Mouse (Mus musculus) ES-Bruce4 (cell line): ENCODE results near the gene Trim44. TPM values are rescaled to one million over a fixed set of nuclear protein-coding genes. Genes with fewer than 3 reads are reported as not detected.

Experiments
- H3K27ac ChIP-seq: 2 replicates; pipeline ENCODE4 v1.5.1; 2012; ENCODE audit warnings: low read length, inconsistent platforms; ENCODE audit not compliant: insufficient read depth
- H3K27me3 ChIP-seq: 2 replicates; pipeline ENCODE4 v1.6.1; 2012; ENCODE audit warnings: mild to moderate bottlenecking, low read length, inconsistent platforms; ENCODE audit not compliant: control insufficient read depth, poor library complexity, insufficient read depth, severe bottlenecking
- H3K36me3 ChIP-seq: 2 replicates; pipeline ENCODE4 v1.6.1; 2012; ENCODE audit warnings: inconsistent platforms, mild to moderate bottlenecking, low read length, moderate library complexity; ENCODE audit not compliant: control insufficient read depth, poor library complexity, insufficient read depth, severe bottlenecking
- H3K4me1 ChIP-seq: one replicate; pipeline ENCODE4 v1.8.1; 2011; ENCODE audit warnings: low read length; ENCODE audit not compliant: control insufficient read depth, insufficient read depth
- H3K4me3 ChIP-seq: 2 replicates; pipeline ENCODE4 v1.5.1; 2011; ENCODE audit warnings: low read depth, mild to moderate bottlenecking, low read length
- H3K9ac ChIP-seq: 2 replicates; pipeline ENCODE4 v1.6.1; 2012; ENCODE audit warnings: low read depth, mild to moderate bottlenecking, inconsistent platforms; ENCODE audit not compliant: poor library complexity, severe bottlenecking
- H3K9me3 ChIP-seq: replicated peaks from 2 replicates; pipeline ENCODE4 v1.6.1; 2012; ENCODE audit warnings: mild to moderate bottlenecking, low read length, inconsistent platforms; ENCODE audit not compliant: control insufficient read depth, poor library complexity, insufficient read depth, severe bottlenecking
- CTCF ChIP-seq: IDR thresholded peaks from one replicate; pipeline ENCODE4 v1.8.1; 2011; ENCODE audit warnings: low read depth, low read length
- EP300 ChIP-seq: IDR thresholded peaks from 2 replicates; pipeline ENCODE4 v1.6.1; 2011; ENCODE audit warnings: low read depth, low read length; ENCODE audit not compliant: insufficient read depth
- POLR2A ChIP-seq: IDR thresholded peaks from one replicate; pipeline ENCODE4 v1.8.1; 2011; ENCODE audit warnings: low read length; ENCODE audit not compliant: insufficient read depth
- polyA plus RNA-seq: library from polyadenylated mRNA; stranded (reverse); fragments of >200 nt; gene quantifications from 2 replicates; pipeline ENCODE4 v1.2.4, GENCODE M21; 2011; ENCODE audit warnings: low read depth; ENCODE audit not compliant: missing spikeins, insufficient read depth, insufficient read length

Gene Trim44
- polyA plus RNA-seq, 1 experiment = 56.5 TPM

- TF ChIP-seq POLR2A (no peak), EP300 (no peak), CTCF (no peak)
Measured at GRCm38 (mm10) chr2:102362896-102363530, 44.6 kb downstream of the Trim44 start.

DNA sequence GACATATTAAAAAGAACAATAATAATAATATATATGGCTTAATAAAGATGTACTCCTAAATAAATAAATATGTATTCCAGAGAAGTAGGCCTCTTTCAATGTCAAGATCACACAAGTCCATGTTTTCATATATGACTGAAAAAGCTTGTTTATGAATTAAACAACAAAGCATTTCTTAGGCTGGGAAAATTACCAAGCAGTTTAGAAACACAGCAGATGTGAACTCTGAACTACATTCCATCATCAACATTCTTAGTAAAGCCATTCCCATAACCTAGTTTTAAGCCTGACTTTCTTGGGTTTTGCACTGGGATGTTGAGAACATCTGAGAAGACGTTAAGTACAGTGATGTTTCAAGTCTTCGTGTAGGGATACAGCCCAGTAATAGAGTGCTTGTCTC is 45.4 kb downstream of the Trim44 start:
- H3K4me3 ChIP-seq = no peak overlapping the region
- no peaks in the 10 kb centered on the region for H3K36me3 ChIP-seq
- H3K4me1 ChIP-seq = no peaks in the 10 kb centered on the region
- no peak overlapping the region for H3K27ac ChIP-seq
- no peaks in the 10 kb centered on the region for H3K9me3 ChIP-seq
- TF ChIP-seq CTCF (no peak), POLR2A (no peak), EP300 (no peak)
- H3K27me3 ChIP-seq = no peaks in the 10 kb centered on the region
- H3K9ac ChIP-seq = no peak overlapping the region

More at GRCm38 (mm10) chr2:102362896-102363530, 44.6 kb downstream of the Trim44 start:
- Histone ChIP-seq H3K4me3 (no peak overlapping the region), H3K27me3 (no peaks in the 10 kb centered on the region), H3K36me3 (no peaks in the 10 kb centered on the region), H3K9me3 (no peaks in the 10 kb centered on the region), H3K9ac (no peak overlapping the region), H3K4me1 (no peaks in the 10 kb centered on the region), H3K27ac (no peak overlapping the region)

GRCm38 (mm10) chr2:102356879-102357695 is 50.5 kb downstream of the Trim44 start:
- Histone ChIP-seq H3K27ac (no peak overlapping the region), H3K4me1 (no peaks in the 10 kb centered on the region)
- no peak for TF ChIP-seq CTCF
- TF ChIP-seq EP300 = no peak
- TF ChIP-seq POLR2A = no peak

GRCm38 (mm10) chr2:102354076-102354475 is 53.6 kb downstream of the Trim44 start:
- H3K27ac ChIP-seq = no peak overlapping the region
- no peak for TF ChIP-seq EP300
- no peak for TF ChIP-seq CTCF
- no peak for TF ChIP-seq POLR2A
- H3K36me3 ChIP-seq = no peaks in the 10 kb centered on the region
- H3K4me1 ChIP-seq = no peaks in the 10 kb centered on the region
- H3K27me3 ChIP-seq = no peaks in the 10 kb centered on the region
- no peak overlapping the region for H3K9ac ChIP-seq
- no peaks in the 10 kb centered on the region for H3K9me3 ChIP-seq
- no peak overlapping the region for H3K4me3 ChIP-seq

More at GRCm38 (mm10) chr2:102356879-102357695, 50.5 kb downstream of the Trim44 start:
- Histone ChIP-seq H3K27me3 (no peaks in the 10 kb centered on the region), H3K36me3 (no peaks in the 10 kb centered on the region), H3K4me3 (no peak overlapping the region), H3K9me3 (no peaks in the 10 kb centered on the region), H3K9ac (no peak overlapping the region)

GRCm38 (mm10) chr2:102341429-102341828 is 66.2 kb downstream of the Trim44 start:
- Histone ChIP-seq H3K27me3 (no peaks in the 10 kb centered on the region), H3K9ac (no peak overlapping the region), H3K36me3 (no peaks in the 10 kb centered on the region), H3K4me3 (no peak overlapping the region), H3K27ac (no peak overlapping the region), H3K9me3 (0 out of 2 replicates have a peak, but pooled peaks cover 3% of the 10 kb centered on the region), H3K4me1 (no peaks in the 10 kb centered on the region)
- TF ChIP-seq CTCF = no peak
- TF ChIP-seq POLR2A = no peak
- TF ChIP-seq EP300 = no peak

DNA sequence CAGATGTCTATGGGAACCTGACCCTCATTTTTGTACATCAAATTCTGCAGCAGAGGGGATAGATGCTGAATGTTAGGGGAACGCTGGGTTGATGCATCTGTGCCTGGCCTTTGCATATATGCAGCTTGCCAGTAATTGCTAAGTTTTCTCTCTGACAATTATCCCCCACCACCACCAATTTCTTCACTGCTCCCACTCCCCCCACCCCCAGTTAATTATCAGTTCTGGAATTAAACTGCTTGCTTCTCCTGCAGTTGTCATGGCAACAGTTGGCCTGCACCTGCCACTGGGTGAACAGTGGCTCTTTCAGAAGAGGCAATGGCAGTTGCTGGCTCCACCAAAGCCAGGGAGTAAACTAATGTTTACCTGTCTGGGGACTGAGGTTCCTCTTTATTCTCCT is 70.8 kb downstream of the Trim44 start:
- no peak for TF ChIP-seq CTCF
- no peak for TF ChIP-seq POLR2A
- no peak for TF ChIP-seq EP300
- no peak overlapping the region for H3K4me3 ChIP-seq
- no peak overlapping the region for H3K27ac ChIP-seq

More for the DNA sequence above, 70.8 kb downstream of the Trim44 start:
- H3K9ac ChIP-seq = no peak overlapping the region
- H3K4me1 ChIP-seq = no peaks in the 10 kb centered on the region
- H3K36me3 ChIP-seq = no peaks in the 10 kb centered on the region
- no peaks in the 10 kb centered on the region for H3K9me3 ChIP-seq
- H3K27me3 ChIP-seq = no peaks in the 10 kb centered on the region
